Mouse (Mus musculus) kidney, postnatal 25 days (tissue): ENCODE measurements around the gene Pm20d1.
A peak's percentile ranks its signal among the peaks of the same experiment; 100 is the strongest.

Source experiments
- DNase-seq, 2 experiments: peaks; one replicate each; pipeline ENCODE4 v3.0.0; 2021; ENCODE audit warnings: mixed read lengths in 2 of 2

Pm20d1 gene

GRCm38 (mm10) chr1:131830561-131830960, 33.4 kb downstream of the Pm20d1 start:
- no peak for DNase-seq

GRCm38 (mm10) chr1:131830971-131831641, 33.9 kb downstream of the Pm20d1 start:
- DNase-seq = no peak

GRCm38 (mm10) chr1:131837035-131837434, 39.9 kb downstream of the Pm20d1 start:
- DNase-seq = no peak

- DNase-seq = no peak
Measured at GRCm38 (mm10) chr1:131838542-131838941, 41.4 kb downstream of the Pm20d1 start.

GRCm38 (mm10) chr1:131839279-131839678, 42.1 kb downstream of the Pm20d1 start:
- no peak for DNase-seq

- no peak for DNase-seq
Measured at GRCm38 (mm10) chr1:131842221-131842620, 45.0 kb downstream of the Pm20d1 start.

GRCm38 (mm10) chr1:131843758-131844157, 46.6 kb downstream of the Pm20d1 start:
- DNase-seq = no peak

- no peak for DNase-seq
Measured at GRCm38 (mm10) chr1:131844883-131845282, 47.7 kb downstream of the Pm20d1 start.

- DNase-seq = peak; percentile 72 to 74
Measured at GRCm38 (mm10) chr1:131846255-131846654, 49.1 kb downstream of the Pm20d1 start.

GRCm38 (mm10) chr1:131861811-131862210, 64.6 kb downstream of the Pm20d1 start:
- no peak for DNase-seq

GRCm38 (mm10) chr1:131865596-131865995, 68.4 kb downstream of the Pm20d1 start:
- no peak for DNase-seq

GRCm38 (mm10) chr1:131866304-131866999, 69.3 kb downstream of the Pm20d1 start:
- no peak for DNase-seq

- DNase-seq = peak; percentile 95 to 96
Measured at GRCm38 (mm10) chr1:131867093-131867945, 70.1 kb downstream of the Pm20d1 start, which contains the start of gene Rab29. Gene Rab29 (plus strand): TSS chr1:131867224.

- peak in 1 of 2 experiments; percentile 9 for DNase-seq
Measured at GRCm38 (mm10) chr1:131867946-131868290, 70.7 kb downstream of the Pm20d1 start.

- DNase-seq = no peak
Measured at GRCm38 (mm10) chr1:131869561-131869960, 72.4 kb downstream of the Pm20d1 start.
